Mouse (Mus musculus) stomach, embryonic 15.5 days (tissue): ENCODE data around the gene Lsr. TPM values are rescaled to one million over a fixed set of nuclear protein-coding genes. Genes with fewer than 3 reads are reported as not detected.

Experiments used
- ATAC-seq: fragments of 200-750 bp; cut with Nextera tagmentation; 2 replicates; pipeline ENCODE4 v1.8.0; 2017; ENCODE audit warnings: low read depth, moderate number of reproducible peaks, moderate TSS enrichment; ENCODE audit not compliant: insufficient read depth, low FRiP score
- H3K27ac ChIP-seq: fragments of 300-500 bp; sonication (generic); 2 replicates; pipeline ENCODE4 v1.5.1; 2015; ENCODE audit warnings: mild to moderate bottlenecking, inconsistent platforms
- H3K27me3 ChIP-seq: fragments of 300-500 bp; sonication (generic); replicated peaks from 2 replicates; pipeline ENCODE4 v1.6.1; 2015; ENCODE audit warnings: inconsistent platforms
- H3K36me3 ChIP-seq: fragments of 300-500 bp; sonication (generic); 2 replicates; pipeline ENCODE4 v1.6.1; 2015; ENCODE audit warnings: inconsistent platforms
- H3K4me1 ChIP-seq: fragments of 300-500 bp; sonication (generic); 2 replicates; pipeline ENCODE4 v1.6.1; 2015; ENCODE audit warnings: inconsistent platforms
- H3K4me2 ChIP-seq: fragments of 300-500 bp; sonication (generic); 2 replicates; pipeline ENCODE4 v1.6.1; 2015; ENCODE audit warnings: mild to moderate bottlenecking, inconsistent platforms
- H3K4me3 ChIP-seq: fragments of 300-500 bp; sonication (generic); replicated peaks from 2 replicates; pipeline ENCODE4 v1.5.1; 2015; ENCODE audit warnings: inconsistent platforms
- H3K9ac ChIP-seq: fragments of 300-500 bp; sonication (generic); 2 replicates; pipeline ENCODE4 v1.6.1; 2015; ENCODE audit warnings: inconsistent platforms
- H3K9me3 ChIP-seq: fragments of 300-500 bp; sonication (generic); 2 replicates; pipeline ENCODE4 v1.6.1; 2016; ENCODE audit warnings: inconsistent platforms
- WGBS: fragments of 180-500 bp; shearing (Covaris S2); methylation state at CpG from one replicate; pipeline ENCODE4 v1.1.7; 2015; 5-methylcytosine and 5-hydroxymethylcytosine counted together
- polyA plus RNA-seq: library from polyadenylated mRNA; unstranded; fragments of >200 nt; fragmentation: Nextera tagmentation; extraction: Ambion mirVana; gene quantifications from 2 replicates; pipeline ENCODE4 v1.2.1, GENCODE M21; 2015

Lsr gene
- polyA plus RNA-seq, 1 experiment from 2014 or later = 102 TPM

DNA sequence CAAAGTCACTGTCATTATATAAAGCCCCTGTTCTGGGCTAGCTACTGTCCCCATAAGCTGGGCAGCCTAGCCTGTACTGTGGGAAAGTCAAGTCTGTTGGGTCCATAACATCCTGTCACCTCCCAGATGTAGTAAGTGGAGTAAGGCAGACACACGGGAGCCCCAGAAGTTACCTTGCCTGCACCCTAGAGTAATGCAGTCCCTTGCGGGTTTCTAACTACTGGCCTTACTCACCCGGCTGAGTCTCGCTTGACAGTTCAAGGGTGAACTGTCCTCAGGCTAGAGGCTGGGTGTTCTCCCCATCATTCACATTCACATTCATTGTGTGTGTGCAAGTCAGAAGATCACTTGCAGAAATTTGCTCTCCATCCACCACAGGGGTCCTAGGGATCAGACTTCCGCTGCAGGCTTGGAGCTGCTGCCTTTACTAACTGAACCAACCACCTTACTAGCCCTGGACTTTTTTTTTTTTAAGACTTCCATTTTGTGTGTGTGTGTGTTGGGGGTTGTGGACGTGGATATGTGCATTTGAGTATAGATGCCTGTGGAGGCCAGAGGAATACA, 13.4 kb downstream of the Lsr start:
- no peak for ATAC-seq
- H3K4me3 ChIP-seq = no peak overlapping the region
- peaks cover 22% of the 10 kb centered on the region for H3K4me1 ChIP-seq

DNA sequence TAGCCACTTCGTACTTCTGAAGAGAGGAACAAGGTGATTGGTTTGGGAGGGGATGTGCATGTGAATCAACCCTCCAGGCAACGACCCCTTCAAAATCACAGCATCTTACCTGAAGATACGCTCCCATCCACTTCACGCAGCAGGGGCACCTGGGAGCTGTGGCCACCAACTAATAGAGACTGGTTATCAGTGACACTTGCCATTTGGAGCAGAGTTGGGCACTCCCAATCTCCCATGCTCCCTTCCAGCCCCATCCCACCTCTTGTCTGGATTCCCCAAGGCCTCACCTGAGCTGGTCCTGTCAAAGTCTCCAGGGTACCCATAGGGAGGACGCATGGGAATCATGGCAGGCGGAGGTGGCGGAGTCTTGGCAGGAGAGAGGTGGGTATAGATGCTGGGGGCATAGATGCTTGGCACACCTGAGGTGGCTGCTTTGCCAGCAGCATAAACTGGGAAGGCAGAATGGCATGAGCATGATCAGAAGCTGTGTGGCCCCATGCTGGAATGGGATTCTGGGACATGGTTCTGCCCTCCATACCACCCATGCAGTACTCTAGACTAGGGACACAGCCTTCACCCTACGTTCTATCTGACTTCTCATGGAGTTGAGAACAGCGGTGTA, 14.3 kb downstream of the Lsr start:
- 90% methylated on average over 9 of the region's 9 CpGs for WGBS
- Histone ChIP-seq H3K27me3 (no peaks in the 10 kb centered on the region), H3K4me1 (peaks cover 23% of the 10 kb centered on the region), H3K4me2 (no peak overlapping the region), H3K36me3 (0 out of 2 replicates have a peak, but pooled peaks cover 8% of the 10 kb centered on the region), H3K4me3 (no peak overlapping the region), H3K9ac (no peak overlapping the region), H3K27ac (no peak overlapping the region), H3K9me3 (no peaks in the 10 kb centered on the region)
- no peak for ATAC-seq

More for the DNA sequence above, 13.4 kb downstream of the Lsr start:
- H3K27me3 ChIP-seq = no peaks in the 10 kb centered on the region
- no peak overlapping the region for H3K9ac ChIP-seq
- H3K4me2 ChIP-seq = no peak overlapping the region
- no peaks in the 10 kb centered on the region for H3K9me3 ChIP-seq
- 0 out of 2 replicates have a peak, but pooled peaks cover under 1% of the 10 kb centered on the region for H3K36me3 ChIP-seq
- 82% methylated on average over 6 of the region's 6 CpGs for WGBS
- H3K27ac ChIP-seq = no peak overlapping the region

DNA sequence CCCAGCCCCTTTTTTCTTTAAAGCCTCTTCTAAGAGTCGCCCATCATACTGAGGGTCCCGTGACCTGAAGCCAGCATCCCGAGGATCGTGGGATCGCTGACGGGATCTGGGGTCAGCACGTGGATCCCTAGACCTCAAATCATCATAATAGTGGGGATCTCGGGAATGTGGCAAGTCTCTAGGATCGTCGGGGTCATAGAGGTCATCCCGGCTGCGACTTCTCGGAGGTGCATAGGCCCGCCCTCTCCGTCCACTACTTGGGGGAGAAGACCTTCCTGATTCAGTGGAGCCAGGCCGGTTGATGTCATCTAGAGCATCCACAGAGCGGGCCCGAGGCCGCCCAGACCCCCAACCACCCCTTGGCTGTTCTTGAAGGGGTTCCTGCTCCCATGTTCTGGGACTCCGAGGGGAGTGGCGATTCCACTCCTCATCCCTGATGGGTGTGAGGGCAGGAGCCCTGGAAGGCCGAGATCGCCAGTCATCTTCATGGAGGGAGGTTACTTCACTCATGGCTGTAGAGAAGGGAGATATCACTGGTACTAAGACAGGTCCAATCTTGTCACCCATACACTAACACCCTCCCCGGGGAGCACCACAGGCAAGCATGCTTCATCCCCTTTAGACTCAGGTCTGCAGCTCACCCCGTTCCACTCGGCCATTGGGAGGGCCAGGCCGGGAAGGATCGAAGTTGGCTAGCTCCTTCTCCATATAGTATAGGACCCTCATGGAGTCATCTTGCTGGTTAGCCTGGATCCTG, 15.0 kb downstream of the Lsr start:
- peak overlapping the region; percentile 58 for H3K4me2 ChIP-seq
- WGBS = 66% methylated on average over 28 of the region's 28 CpGs
- no peaks in the 10 kb centered on the region for H3K9me3 ChIP-seq
- H3K36me3 ChIP-seq = 0 out of 2 replicates have a peak, but pooled peaks cover 8% of the 10 kb centered on the region
- H3K4me3 ChIP-seq = peak overlapping the region; percentile 92
- H3K27me3 ChIP-seq = no peaks in the 10 kb centered on the region
- peak overlapping the region; percentile 97; the same call in 1 of the 2 replicates for H3K27ac ChIP-seq
- peaks cover 23% of the 10 kb centered on the region for H3K4me1 ChIP-seq
- no peak for ATAC-seq
- H3K9ac ChIP-seq = peak overlapping the region; percentile 24; the same call in 1 of the 2 replicates

DNA sequence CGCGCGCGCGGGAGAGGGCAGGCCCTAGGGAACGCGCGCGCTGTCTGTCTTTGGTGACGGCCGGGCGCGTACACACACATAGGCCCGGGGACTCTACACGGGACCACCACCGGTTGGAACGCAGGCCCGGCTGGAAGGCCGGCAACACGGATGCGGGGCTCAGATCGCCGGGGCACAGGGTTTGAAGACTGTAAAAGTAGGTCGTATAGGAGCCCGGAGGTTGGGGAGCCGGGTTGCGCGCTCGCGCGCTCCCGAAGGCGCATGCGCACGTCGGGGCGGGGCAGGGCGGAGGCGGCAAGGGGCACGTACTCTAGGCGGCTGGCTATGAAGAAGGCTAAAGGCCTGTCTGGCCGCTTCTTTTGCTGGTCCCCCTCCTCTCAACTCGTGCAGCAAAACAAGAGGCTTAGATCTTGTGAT, 15.9 kb downstream of the Lsr start:
- Histone ChIP-seq H3K4me2 (peak overlapping the region; percentile 58), H3K9ac (peak overlapping the region; percentile 54; the same call in 1 of the 2 replicates), H3K36me3 (peaks cover 13% of the 10 kb centered on the region; the same call in 1 of the 2 replicates), H3K27ac (peak overlapping the region; percentile 97), H3K4me3 (peak overlapping the region; percentile 92), H3K4me1 (peaks cover 23% of the 10 kb centered on the region), H3K9me3 (no peaks in the 10 kb centered on the region), H3K27me3 (no peaks in the 10 kb centered on the region)
- peak; percentile 70 for ATAC-seq
- under 1% methylated on average over 43 of the region's 43 CpGs for WGBS

DNA sequence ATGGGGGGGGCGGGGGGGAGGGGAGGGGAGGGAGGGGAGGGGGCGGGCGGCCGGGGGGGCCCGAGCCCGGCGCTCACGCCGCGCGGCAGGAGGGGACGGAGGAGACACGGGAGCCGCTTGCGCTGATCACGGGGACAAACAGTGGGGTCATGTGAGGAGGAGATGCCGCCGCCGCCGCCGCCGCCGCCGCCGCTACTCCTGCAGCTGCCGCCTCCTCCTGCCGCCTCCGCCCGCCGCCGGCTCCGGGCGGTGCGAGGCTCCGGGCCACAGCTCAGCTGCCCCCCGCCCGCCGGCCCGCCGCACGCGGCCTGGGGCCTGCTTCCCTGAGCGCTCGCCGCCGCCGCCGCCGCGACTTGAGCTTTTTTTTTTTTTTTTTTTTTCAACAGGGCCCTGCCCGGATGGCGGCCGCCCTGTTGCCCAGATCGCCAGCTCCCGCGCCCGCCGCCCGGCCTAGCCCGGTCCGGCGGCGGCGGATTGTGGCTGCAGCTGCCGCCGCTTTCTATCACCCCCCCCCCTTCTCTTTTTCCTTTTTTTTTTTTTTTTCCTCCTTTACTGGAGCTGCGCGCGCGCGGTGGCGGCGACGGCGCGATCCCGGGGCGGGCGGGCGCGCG, 16.4 kb downstream of the Lsr start, which contains the start of gene Usf2:
Gene Usf2 (minus strand): TSS at position 48 of the 611 bp plus-strand sequence.
- peak within 1 kb of the TSS; percentile 92 for H3K4me3 ChIP-seq
- H3K36me3 ChIP-seq = peaks cover 17% of the 10 kb centered on the region; the same call in 1 of the 2 replicates
- H3K27me3 ChIP-seq = no peaks in the 10 kb centered on the region
- ATAC-seq = peak; percentile 33; the same call in 1 of the 2 replicates
- peaks cover 23% of the 10 kb centered on the region for H3K4me1 ChIP-seq
- H3K9me3 ChIP-seq = no peaks in the 10 kb centered on the region
- under 1% methylated on average over 32 of the region's 82 CpGs for WGBS
- H3K9ac ChIP-seq = peak within 1 kb of the TSS; percentile 99
- peak within 1 kb of the TSS; percentile 97 for H3K27ac ChIP-seq
- H3K4me2 ChIP-seq = peak within 1 kb of the TSS; percentile 94

DNA sequence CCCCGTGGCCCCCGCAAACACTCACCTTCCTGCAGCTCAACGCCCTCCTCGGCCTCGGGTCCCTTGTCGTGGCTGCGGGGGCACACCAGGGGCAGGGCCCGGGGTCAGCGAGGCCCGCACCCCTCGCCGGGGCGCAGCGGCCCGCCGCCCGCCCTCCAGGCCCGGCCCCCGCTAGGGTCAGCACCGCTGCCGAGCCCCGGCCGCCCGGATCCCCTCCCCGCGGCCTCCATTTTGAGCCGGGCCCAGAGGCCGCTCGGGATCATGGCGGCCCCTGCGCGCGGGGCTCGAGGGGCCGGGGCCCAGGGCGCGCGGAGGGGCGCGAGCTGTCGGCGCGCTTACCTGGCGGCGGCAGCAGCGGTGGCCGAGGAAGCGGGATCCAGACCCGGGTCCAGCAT, 16.9 kb downstream of the Lsr start:
- H3K9me3 ChIP-seq = no peaks in the 10 kb centered on the region
- H3K27ac ChIP-seq = peak overlapping the region; percentile 97
- 0% methylated on average over 34 of the region's 49 CpGs for WGBS
- peak; percentile 8; the same call in 1 of the 2 replicates for ATAC-seq
- H3K4me1 ChIP-seq = peaks cover 23% of the 10 kb centered on the region
- H3K4me2 ChIP-seq = peak overlapping the region; percentile 94
- peak overlapping the region; percentile 99 for H3K9ac ChIP-seq
- H3K27me3 ChIP-seq = no peaks in the 10 kb centered on the region
- peak overlapping the region; percentile 92 for H3K4me3 ChIP-seq
- H3K36me3 ChIP-seq = peaks cover 17% of the 10 kb centered on the region; the same call in 1 of the 2 replicates

DNA sequence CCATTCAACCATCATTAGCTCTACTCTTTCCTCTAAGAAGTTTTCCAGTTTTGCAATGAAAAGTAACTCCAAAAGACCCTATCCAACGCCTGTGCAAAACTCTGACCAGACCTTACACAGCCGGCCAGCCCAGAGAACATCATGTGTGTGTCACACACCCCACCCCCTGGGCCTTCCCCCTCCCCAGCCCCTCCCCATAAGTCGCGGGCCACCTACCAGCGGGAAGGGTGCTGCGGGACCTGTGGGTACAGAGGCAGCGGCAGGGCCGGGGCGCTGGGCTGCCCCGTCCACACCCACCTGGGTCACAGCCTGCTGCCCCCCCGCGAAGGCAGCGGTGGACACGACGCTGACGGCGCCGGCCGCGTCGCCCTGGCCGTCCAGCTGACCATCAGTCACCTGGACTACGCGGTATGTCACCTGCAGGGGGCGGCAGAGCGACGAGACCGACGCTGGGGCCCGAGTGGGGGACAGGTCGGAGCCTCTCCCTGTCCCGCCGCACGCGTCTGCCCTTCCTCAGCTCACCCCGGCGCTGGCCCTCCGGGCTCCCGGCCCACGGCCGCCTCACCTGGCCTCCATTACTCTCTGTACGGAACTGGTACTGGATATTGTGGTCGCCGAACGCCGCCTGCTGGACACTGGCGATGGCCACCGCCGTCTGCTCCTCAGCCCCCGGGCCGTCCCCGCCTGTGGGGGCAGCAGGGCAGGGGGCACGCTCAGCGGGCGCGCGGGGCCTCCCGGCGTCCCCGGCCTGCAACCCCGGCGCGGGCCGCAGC, 17.5 kb downstream of the Lsr start:
- H3K9ac ChIP-seq = peak overlapping the region; percentile 99
- peaks cover 23% of the 10 kb centered on the region for H3K4me1 ChIP-seq
- peak; percentile 70 for ATAC-seq
- peak overlapping the region; percentile 94 for H3K4me2 ChIP-seq
- under 1% methylated on average over 50 of the region's 64 CpGs for WGBS
- no peaks in the 10 kb centered on the region for H3K27me3 ChIP-seq
- peak overlapping the region; percentile 97 for H3K27ac ChIP-seq
- no peaks in the 10 kb centered on the region for H3K9me3 ChIP-seq
- H3K4me3 ChIP-seq = peak overlapping the region; percentile 92
- H3K36me3 ChIP-seq = peaks cover 17% of the 10 kb centered on the region; the same call in 1 of the 2 replicates

DNA sequence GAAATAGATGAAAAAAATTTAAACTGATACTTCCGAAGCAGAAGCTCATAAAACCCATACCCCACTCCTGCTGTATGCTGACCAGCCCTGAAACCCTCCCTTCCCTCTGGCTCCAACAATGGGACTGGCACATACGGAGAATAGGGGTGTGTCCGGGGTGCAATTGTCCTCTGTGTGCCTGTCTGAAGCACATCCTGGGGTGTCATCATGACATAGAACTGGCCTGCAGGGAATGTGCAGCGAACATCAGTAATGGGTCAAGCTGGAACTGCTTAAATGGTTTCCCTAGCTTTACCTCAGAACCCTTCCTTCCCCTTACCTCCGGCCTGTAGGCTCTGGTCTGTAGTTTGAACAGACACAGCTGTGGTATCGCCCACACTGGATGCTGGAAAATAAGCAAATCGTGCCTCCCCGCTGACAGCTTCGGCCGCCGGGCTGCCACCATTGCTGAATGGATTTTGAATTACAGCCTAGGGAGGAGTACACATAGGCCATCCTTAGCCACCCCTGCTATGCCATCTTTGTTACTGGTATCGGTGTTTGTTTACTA, 18.2 kb downstream of the Lsr start:
- WGBS = 71% methylated on average over 12 of the region's 12 CpGs
- peak overlapping the region; percentile 94 for H3K4me2 ChIP-seq
- no peaks in the 10 kb centered on the region for H3K9me3 ChIP-seq
- no peak for ATAC-seq
- peak overlapping the region; percentile 92 for H3K4me3 ChIP-seq
- peaks cover 17% of the 10 kb centered on the region; the same call in 1 of the 2 replicates for H3K36me3 ChIP-seq
- no peak overlapping the region for H3K9ac ChIP-seq
- no peak overlapping the region for H3K27ac ChIP-seq
- H3K4me1 ChIP-seq = peaks cover 23% of the 10 kb centered on the region
- H3K27me3 ChIP-seq = no peaks in the 10 kb centered on the region

DNA sequence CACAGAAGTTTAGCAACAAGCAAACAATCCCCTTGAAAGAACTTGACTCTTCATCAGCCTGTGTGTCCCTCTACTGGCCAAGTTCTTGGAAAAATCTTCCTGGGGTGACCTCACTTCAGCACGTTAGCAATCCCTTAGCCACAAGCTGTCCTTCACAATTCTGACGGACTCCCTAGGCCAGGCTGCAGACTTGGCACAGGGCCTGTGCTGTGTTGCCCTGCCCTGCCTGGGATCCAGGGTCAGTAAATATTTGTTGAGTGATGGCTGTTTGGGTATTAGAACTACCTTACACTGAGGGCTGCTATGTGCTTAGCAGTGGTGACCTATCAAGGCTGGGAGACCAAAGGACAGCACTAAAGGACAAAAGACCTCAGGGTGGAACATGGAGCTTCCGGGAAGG, 19.2 kb downstream of the Lsr start:
- H3K9ac ChIP-seq = no peak overlapping the region
- no peak overlapping the region for H3K27ac ChIP-seq
- no peaks in the 10 kb centered on the region for H3K27me3 ChIP-seq
- 66% methylated on average over 3 of the region's 3 CpGs for WGBS
- H3K4me3 ChIP-seq = no peak overlapping the region
- H3K4me1 ChIP-seq = peaks cover 21% of the 10 kb centered on the region
- ATAC-seq = no peak
- H3K36me3 ChIP-seq = peaks cover 22% of the 10 kb centered on the region; the same call in 1 of the 2 replicates
- no peaks in the 10 kb centered on the region for H3K9me3 ChIP-seq
- no peak overlapping the region for H3K4me2 ChIP-seq

DNA sequence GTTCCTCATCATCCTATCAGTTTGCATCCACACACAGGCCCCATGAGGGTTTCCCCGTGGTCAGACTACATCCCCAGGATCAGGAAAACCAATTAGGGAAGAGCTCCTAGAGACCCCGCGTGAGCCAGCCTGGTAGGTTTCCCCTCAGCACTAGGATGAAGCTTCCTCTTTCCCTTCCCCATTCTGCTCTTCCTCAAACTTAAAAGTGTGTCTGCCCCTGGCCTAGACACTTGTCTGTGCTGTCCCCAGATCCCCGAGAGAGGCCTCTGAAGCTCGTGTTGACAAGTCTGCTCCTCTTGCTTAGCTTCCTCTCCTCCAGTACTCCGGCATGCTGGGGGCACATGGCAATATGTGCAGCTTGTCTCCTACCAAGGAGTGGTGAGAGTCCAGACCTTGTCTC, 19.8 kb downstream of the Lsr start:
- whole genome bisulfite sequencing = 87% methylated on average over 6 of the region's 6 CpGs
- Histone ChIP-seq H3K27me3 (no peaks in the 10 kb centered on the region), H3K4me2 (no peak overlapping the region), H3K4me3 (no peak overlapping the region), H3K27ac (no peak overlapping the region), H3K36me3 (peaks cover 24% of the 10 kb centered on the region; the same call in 1 of the 2 replicates), H3K9me3 (no peaks in the 10 kb centered on the region), H3K9ac (no peak overlapping the region), H3K4me1 (peaks cover 15% of the 10 kb centered on the region)
- ATAC-seq = no peak
